Mouse (Mus musculus) forebrain, embryonic 13.5 days (tissue): ENCODE data around the gene Serpina16. TPM values are rescaled to one million over a fixed set of nuclear protein-coding genes. Genes with fewer than 3 reads are reported as not detected.
A peak's percentile ranks its signal among the peaks of the same experiment; 100 is the strongest.

Experiments used
- ATAC-seq: fragments of 200-750 bp; cut with Nextera tagmentation; 2 replicates; pipeline ENCODE4 v1.8.0; 2017
- H3K27ac ChIP-seq: fragments of 300-500 bp; sonication (generic); 2 replicates; pipeline ENCODE4 v1.5.1; 2015; ENCODE audit warnings: inconsistent platforms, mild to moderate bottlenecking, moderate library complexity
- H3K27me3 ChIP-seq: fragments of 300-500 bp; sonication (generic); 2 replicates; pipeline ENCODE4 v1.6.1; 2015; ENCODE audit warnings: mild to moderate bottlenecking, inconsistent platforms
- H3K36me3 ChIP-seq: fragments of 300-500 bp; sonication (generic); 2 replicates; pipeline ENCODE4 v1.6.1; 2015; ENCODE audit warnings: mild to moderate bottlenecking, inconsistent platforms; ENCODE audit not compliant: poor library complexity, severe bottlenecking
- H3K4me1 ChIP-seq: fragments of 300-500 bp; sonication (generic); 2 replicates; pipeline ENCODE4 v1.6.1; 2015; ENCODE audit warnings: inconsistent platforms
- H3K4me2 ChIP-seq: fragments of 300-500 bp; sonication (generic); 2 replicates; pipeline ENCODE4 v1.6.1; 2015; ENCODE audit warnings: inconsistent platforms, mild to moderate bottlenecking, moderate library complexity
- H3K4me3 ChIP-seq: fragments of 300-500 bp; sonication (generic); 2 replicates; pipeline ENCODE4 v1.5.1; 2015; ENCODE audit warnings: mild to moderate bottlenecking, inconsistent platforms
- H3K9ac ChIP-seq: fragments of 300-500 bp; sonication (generic); 2 replicates; pipeline ENCODE4 v1.6.1; 2015; ENCODE audit warnings: mild to moderate bottlenecking, inconsistent platforms
- H3K9me3 ChIP-seq: fragments of 300-500 bp; sonication (generic); replicated peaks from 2 replicates; pipeline ENCODE4 v1.6.1; 2016; ENCODE audit warnings: inconsistent platforms
- WGBS: fragments of 180-500 bp; shearing (Covaris S2); methylation state at CpG from one replicate; pipeline ENCODE4 v1.1.7; 2015; 5-methylcytosine and 5-hydroxymethylcytosine counted together
- polyA plus RNA-seq: library from polyadenylated mRNA; unstranded; fragments of >200 nt; fragmentation: Nextera tagmentation; extraction: Ambion mirVana; gene quantifications from 2 replicates; pipeline ENCODE4 v1.2.1, GENCODE M21; 2015

The Serpina16 gene
- polyA plus RNA-seq, 1 experiment from 2014 or later, result not detected

- Histone ChIP-seq H3K9ac (no peak overlapping the region), H3K27ac (no peak overlapping the region), H3K36me3 (no peaks in the 10 kb centered on the region), H3K27me3 (no peaks in the 10 kb centered on the region), H3K9me3 (no peaks in the 10 kb centered on the region), H3K4me3 (no peak overlapping the region), H3K4me1 (no peaks in the 10 kb centered on the region), H3K4me2 (no peak overlapping the region)
- ATAC-seq, result no peak
- 87% methylated on average over 7 of the region's 7 CpGs for WGBS
Observed at GRCm38 (mm10) chr12:103655123-103656044, 20.6 kb downstream of the Serpina16 start.

GRCm38 (mm10) chr12:103653836-103654235, 22.1 kb downstream of the Serpina16 start:
- Histone ChIP-seq H3K4me2 (no peak overlapping the region), H3K4me1 (no peaks in the 10 kb centered on the region), H3K27me3 (no peaks in the 10 kb centered on the region), H3K9me3 (no peaks in the 10 kb centered on the region), H3K36me3 (no peaks in the 10 kb centered on the region), H3K4me3 (no peak overlapping the region), H3K9ac (no peak overlapping the region), H3K27ac (no peak overlapping the region)
- 90% methylated on average over 2 of the region's 2 CpGs for WGBS
- ATAC-seq, result no peak

GRCm38 (mm10) chr12:103646314-103646713, 29.6 kb downstream of the Serpina16 start:
- 84% methylated on average over 2 of the region's 2 CpGs for WGBS
- Histone ChIP-seq H3K27me3 (no peaks in the 10 kb centered on the region), H3K9ac (no peak overlapping the region), H3K27ac (no peak overlapping the region), H3K36me3 (no peaks in the 10 kb centered on the region), H3K4me1 (no peaks in the 10 kb centered on the region), H3K4me3 (no peak overlapping the region), H3K9me3 (no peaks in the 10 kb centered on the region), H3K4me2 (no peak overlapping the region)
- no peak for ATAC-seq

- H3K27ac ChIP-seq, result no peak overlapping the region
- 44% methylated on average over 5 of the region's 5 CpGs for WGBS
- H3K9me3 ChIP-seq, result no peaks in the 10 kb centered on the region
- no peak for ATAC-seq
- H3K27me3 ChIP-seq, result no peaks in the 10 kb centered on the region
- H3K4me3 ChIP-seq, result no peak overlapping the region
- H3K4me2 ChIP-seq, result no peak overlapping the region
- no peaks in the 10 kb centered on the region for H3K4me1 ChIP-seq
- no peaks in the 10 kb centered on the region for H3K36me3 ChIP-seq
- H3K9ac ChIP-seq, result no peak overlapping the region
Observed at GRCm38 (mm10) chr12:103644601-103645000, 31.3 kb downstream of the Serpina16 start.

GRCm38 (mm10) chr12:103643818-103644217, 32.1 kb downstream of the Serpina16 start:
- Histone ChIP-seq H3K27me3 (no peaks in the 10 kb centered on the region), H3K4me2 (no peak overlapping the region), H3K9ac (no peak overlapping the region), H3K9me3 (no peaks in the 10 kb centered on the region), H3K4me3 (no peak overlapping the region), H3K4me1 (no peaks in the 10 kb centered on the region), H3K36me3 (no peaks in the 10 kb centered on the region), H3K27ac (no peak overlapping the region)
- 83% methylated on average over 3 of the region's 3 CpGs for WGBS
- ATAC-seq, result no peak

- Histone ChIP-seq H3K4me2 (no peak overlapping the region), H3K27ac (no peak overlapping the region), H3K36me3 (no peaks in the 10 kb centered on the region), H3K4me3 (no peak overlapping the region), H3K9me3 (no peaks in the 10 kb centered on the region), H3K9ac (no peak overlapping the region), H3K4me1 (no peaks in the 10 kb centered on the region), H3K27me3 (no peaks in the 10 kb centered on the region)
- peak; percentile 50; the same call in 1 of the 2 replicates for ATAC-seq
- WGBS, result 0% methylated on average over 2 of the region's 2 CpGs
Observed at GRCm38 (mm10) chr12:103643336-103643735, 32.6 kb downstream of the Serpina16 start.

- Histone ChIP-seq H3K27ac (no peak overlapping the region), H3K4me1 (no peaks in the 10 kb centered on the region), H3K27me3 (no peaks in the 10 kb centered on the region), H3K36me3 (no peaks in the 10 kb centered on the region), H3K4me2 (no peak overlapping the region), H3K9ac (no peak overlapping the region), H3K9me3 (no peaks in the 10 kb centered on the region), H3K4me3 (no peak overlapping the region)
- WGBS, result 85% methylated on average over 2 of the region's 2 CpGs
- ATAC-seq, result no peak
Observed at GRCm38 (mm10) chr12:103635846-103636245, 40.1 kb downstream of the Serpina16 start.

- 85% methylated on average over 2 of the region's 2 CpGs for WGBS
- no peak for ATAC-seq
- no peak overlapping the region for H3K4me2 ChIP-seq
- H3K9me3 ChIP-seq, result no peaks in the 10 kb centered on the region
- H3K27ac ChIP-seq, result no peak overlapping the region
- H3K36me3 ChIP-seq, result no peaks in the 10 kb centered on the region
- no peaks in the 10 kb centered on the region for H3K27me3 ChIP-seq
- H3K9ac ChIP-seq, result no peak overlapping the region
- no peak overlapping the region for H3K4me3 ChIP-seq
- H3K4me1 ChIP-seq, result no peaks in the 10 kb centered on the region
Observed at GRCm38 (mm10) chr12:103634430-103634829, 41.5 kb downstream of the Serpina16 start.

GRCm38 (mm10) chr12:103631203-103631612, 44.7 kb downstream of the Serpina16 start, which contains the start of gene Serpina10:
Gene Serpina10, minus strand, starts transcription at chr12:103631444.
- no peak within 1 kb of the TSS for H3K27ac ChIP-seq
- H3K9me3 ChIP-seq, result no peaks in the 10 kb centered on the region
- no peaks in the 10 kb centered on the region for H3K27me3 ChIP-seq
- no peak within 1 kb of the TSS for H3K9ac ChIP-seq
- no peaks in the 10 kb centered on the region for H3K36me3 ChIP-seq
- H3K4me2 ChIP-seq, result no peak within 1 kb of the TSS
- H3K4me1 ChIP-seq, result no peaks in the 10 kb centered on the region
- no peak for ATAC-seq
- no peak within 1 kb of the TSS for H3K4me3 ChIP-seq
- WGBS, result 75% methylated on average over 3 of the region's 3 CpGs

Other genes starting within 250 kb of the Serpina16 start
- 2.7 and 3.4 TPM in 2 replicates for gene Ifi27, start 241.9 kb downstream of the Serpina16 start, polyA plus RNA-seq
- 1.6 and 2.5 TPM in 2 replicates for gene Ifi27l2a, start 232.5 kb downstream of the Serpina16 start, polyA plus RNA-seq
- not detected in 2 replicates for gene Ifi27l2b, start 218.9 kb downstream of the Serpina16 start, polyA plus RNA-seq
- gene Ppp4r4, start 143.9 kb downstream of the Serpina16 start, polyA plus RNA-seq, result 1.8 TPM in 2 replicates
- gene Serpina10, start 44.7 kb downstream of the Serpina16 start, polyA plus RNA-seq, result not detected in 2 replicates
- gene Serpina6, start 18.9 kb downstream of the Serpina16 start, polyA plus RNA-seq, result 0.92 TPM in 1 of 2 replicates, not detected in the other
- not detected in 2 replicates for gene Serpina1f, start 19.4 kb upstream of the Serpina16 start, polyA plus RNA-seq
- gene Serpina1d, start 97.5 kb upstream of the Serpina16 start, polyA plus RNA-seq, result 0.18 TPM in 1 of 2 replicates, not detected in the other
- gene Serpina1b, start 154.2 kb upstream of the Serpina16 start, polyA plus RNA-seq, result 0.27 and 3.3 TPM in 2 replicates
- 1.8 TPM in 1 of 2 replicates, not detected in the other for gene Serpina1a, start 187.4 kb upstream of the Serpina16 start, polyA plus RNA-seq
- 1.3 TPM in 1 of 2 replicates, not detected in the other for gene Serpina1c, start 228.7 kb upstream of the Serpina16 start, polyA plus RNA-seq